Mouse (Mus musculus): ENCODE data around the gene Pcgf5.

DNA sequence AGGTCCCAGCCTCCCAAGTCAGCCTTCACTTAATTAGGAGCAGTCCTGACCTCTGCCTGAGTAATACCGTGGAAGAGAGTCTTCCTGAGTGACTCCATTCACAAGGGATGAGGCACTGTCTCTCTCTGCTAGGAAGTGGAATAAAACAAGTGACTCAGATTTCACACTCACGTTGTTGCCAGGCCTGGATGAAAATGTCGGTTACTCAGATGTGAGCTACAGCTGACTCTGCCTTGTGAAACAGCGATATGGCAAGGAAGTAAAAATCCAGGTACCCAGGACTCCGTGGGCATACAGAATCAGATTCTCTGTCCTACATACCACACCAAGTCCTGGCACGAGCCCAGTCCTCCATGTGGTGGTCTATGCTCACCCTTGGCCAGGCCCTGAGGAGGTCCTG lies 142.8 kb downstream of the Pcgf5 start:
- TF ChIP-seq CTCF (IDR thresholded peaks at IDR 0.05; ENCODE audit: control insufficient read depth, insufficient read depth, insufficient read length) (no peak), MYOG (IDR thresholded peaks at IDR 0.05; ENCODE audit: control insufficient read depth, extremely low read depth, insufficient read length) (no peak), USF1 (IDR thresholded peaks at IDR 0.05; ENCODE audit: low read depth) (no peak)

Data from C2C12 (cell line).